Mouse (Mus musculus): ENCODE results near the gene Ncf2.

Ncf2 gene

DNA sequence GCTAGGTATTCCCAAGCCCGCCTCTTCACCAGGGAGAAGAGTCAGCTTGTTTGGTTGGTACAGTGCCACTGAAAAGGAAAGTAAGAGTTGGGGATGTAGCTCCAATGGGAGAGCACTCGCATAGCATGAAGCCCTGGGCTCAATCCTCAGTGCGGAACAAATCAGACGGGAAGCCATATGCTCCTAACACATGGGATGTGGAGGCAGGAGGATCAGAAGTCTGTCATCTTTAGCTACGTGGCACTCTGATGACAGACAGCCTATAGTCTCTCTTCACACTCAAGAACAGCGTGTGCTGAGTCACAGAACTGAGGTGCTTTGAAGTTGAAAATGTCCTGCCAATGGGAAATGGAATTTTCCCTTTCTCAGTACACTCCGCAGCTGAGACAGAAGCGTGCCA, 31.0 kb downstream of the Ncf2 start:
- no peak for DNase-seq (ENCODE audit: low read depth, low spot score)

- DNase-seq (ENCODE audit: low read depth, low spot score): no peak
Measured at GRCm38 (mm10) chr1:152831619-152832018, 31.6 kb downstream of the Ncf2 start.

DNA sequence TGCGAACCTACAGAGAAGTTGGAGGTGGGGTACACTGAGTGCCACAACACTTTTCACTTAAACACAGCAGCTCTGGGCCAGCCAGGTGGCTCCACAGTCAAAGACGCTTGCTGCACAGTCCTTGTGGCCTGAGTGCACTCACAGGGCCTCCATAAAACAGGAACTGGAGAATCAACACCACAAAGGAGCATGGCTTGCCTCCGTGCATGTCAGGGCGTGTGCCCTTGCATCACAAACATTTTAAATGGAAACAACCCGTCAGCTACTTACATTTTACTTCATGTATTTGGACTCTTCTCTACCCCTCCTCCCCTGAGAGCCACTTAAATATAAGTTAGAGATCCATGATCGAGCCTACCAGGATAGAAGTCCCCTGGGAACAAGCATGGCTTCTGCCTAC, 32.3 kb downstream of the Ncf2 start:
- DNase-seq (ENCODE audit: low read depth, low spot score): no peak

DNA sequence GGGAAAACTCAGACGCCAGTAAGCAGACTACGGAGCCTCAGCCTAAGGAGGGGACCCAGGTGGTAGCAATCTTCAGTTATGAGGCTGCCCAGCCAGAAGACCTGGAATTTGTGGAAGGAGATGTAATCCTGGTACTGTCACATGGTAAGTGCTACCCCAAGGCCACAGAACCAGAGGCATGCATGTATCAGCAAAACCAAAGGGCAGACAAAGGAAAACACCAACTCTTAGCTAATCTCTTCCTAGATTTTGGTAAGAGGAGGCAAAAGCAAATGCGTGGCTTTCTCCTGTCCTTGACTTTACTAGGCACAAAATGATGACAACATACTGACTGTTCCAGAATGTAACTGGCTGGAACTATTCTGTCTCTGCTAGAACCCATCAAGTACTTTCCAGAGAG, 35.1 kb downstream of the Ncf2 start:
- DNase-seq (ENCODE audit: low read depth, low spot score): no peak

- no peak for DNase-seq (ENCODE audit: low read depth, low spot score)
Measured at GRCm38 (mm10) chr1:152838026-152838702, 38.2 kb downstream of the Ncf2 start.

- no peak for DNase-seq (ENCODE audit: low read depth, low spot score)
Measured at GRCm38 (mm10) chr1:152838841-152839240, 38.8 kb downstream of the Ncf2 start.

- no peak for DNase-seq (ENCODE audit: low read depth, low spot score)
Measured at GRCm38 (mm10) chr1:152840343-152840742, 40.3 kb downstream of the Ncf2 start.

DNA sequence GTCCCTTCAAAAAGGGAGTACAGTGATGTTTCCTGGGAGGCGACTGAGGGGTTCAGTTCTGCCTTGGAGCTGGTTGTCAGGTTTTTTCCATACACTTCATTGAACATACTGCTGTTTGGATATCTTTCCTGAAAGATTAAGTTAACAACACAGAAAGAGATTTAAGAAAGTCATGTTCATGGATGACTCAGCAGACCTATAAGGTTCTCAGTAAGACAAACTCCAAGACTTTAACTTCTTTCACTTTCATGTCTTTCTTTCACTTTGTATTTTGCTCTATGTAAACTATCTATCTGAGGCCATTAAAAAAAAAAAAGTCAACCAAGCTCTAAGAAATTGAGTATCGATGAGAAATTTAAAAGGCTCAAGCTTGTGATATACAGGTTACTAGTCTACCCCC, 41.1 kb downstream of the Ncf2 start:
- DNase-seq (ENCODE audit: low read depth, low spot score): no peak

DNA sequence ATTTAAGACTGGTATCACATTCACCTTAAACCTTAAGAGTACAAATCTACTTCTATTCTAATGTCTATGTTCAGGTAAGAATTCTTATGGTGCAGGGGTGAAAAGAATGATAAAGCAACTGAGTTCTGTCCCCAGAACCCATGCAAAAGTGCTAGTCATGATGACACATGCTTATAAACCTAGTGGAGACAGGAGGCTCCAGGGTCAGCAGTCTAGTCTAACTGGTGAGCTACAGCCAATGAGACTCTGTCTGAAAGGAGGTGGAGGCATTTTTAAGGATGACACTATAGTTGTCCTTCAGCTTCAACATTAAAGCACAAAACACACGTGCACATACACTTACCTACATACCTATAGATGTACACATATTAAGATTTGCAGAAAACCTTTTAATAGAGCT, 44.6 kb downstream of the Ncf2 start:
- no peak for DNase-seq (ENCODE audit: low read depth, low spot score)

GRCm38 (mm10) chr1:152845211-152845730, 45.3 kb downstream of the Ncf2 start:
- no peak for DNase-seq (ENCODE audit: low read depth, low spot score)

- no peak for DNase-seq (ENCODE audit: low read depth, low spot score)
Measured at GRCm38 (mm10) chr1:152846856-152847255, 46.9 kb downstream of the Ncf2 start.

DNA sequence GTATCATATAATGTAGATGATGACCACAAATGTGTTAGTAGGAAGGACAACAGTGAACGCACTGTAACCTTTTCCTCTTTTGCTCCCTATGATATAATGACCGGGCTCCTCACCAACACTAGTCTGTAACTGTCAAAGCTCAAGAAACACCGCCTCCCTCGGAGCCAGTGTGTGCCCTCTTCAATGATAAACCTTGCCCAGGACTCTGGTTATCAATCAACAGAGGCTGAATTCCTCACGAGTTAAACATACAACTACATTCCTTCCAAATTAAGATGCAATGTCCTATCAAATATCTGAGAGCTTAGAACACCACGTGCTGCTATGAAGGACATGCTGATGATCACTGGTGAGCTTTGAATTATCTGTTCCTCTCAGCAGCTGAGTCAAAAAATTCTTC, 69.9 kb downstream of the Ncf2 start:
- no peak for DNase-seq (ENCODE audit: low read depth, low spot score)

- peak; percentile 18 for DNase-seq (ENCODE audit: low read depth, low spot score)
Measured at GRCm38 (mm10) chr1:152871031-152871430, 71.0 kb downstream of the Ncf2 start.
